Mouse (Mus musculus): ENCODE measurements around the gene Hist1h4k. TPM values are rescaled to one million over a fixed set of nuclear protein-coding genes. Genes with fewer than 3 reads are reported as not detected.
A peak's percentile ranks its signal among the peaks of the same experiment; 100 is the strongest.

Gene Hist1h4k
- polyA plus RNA-seq, 1 experiment from 2014 or later, result 7.1 TPM

DNA sequence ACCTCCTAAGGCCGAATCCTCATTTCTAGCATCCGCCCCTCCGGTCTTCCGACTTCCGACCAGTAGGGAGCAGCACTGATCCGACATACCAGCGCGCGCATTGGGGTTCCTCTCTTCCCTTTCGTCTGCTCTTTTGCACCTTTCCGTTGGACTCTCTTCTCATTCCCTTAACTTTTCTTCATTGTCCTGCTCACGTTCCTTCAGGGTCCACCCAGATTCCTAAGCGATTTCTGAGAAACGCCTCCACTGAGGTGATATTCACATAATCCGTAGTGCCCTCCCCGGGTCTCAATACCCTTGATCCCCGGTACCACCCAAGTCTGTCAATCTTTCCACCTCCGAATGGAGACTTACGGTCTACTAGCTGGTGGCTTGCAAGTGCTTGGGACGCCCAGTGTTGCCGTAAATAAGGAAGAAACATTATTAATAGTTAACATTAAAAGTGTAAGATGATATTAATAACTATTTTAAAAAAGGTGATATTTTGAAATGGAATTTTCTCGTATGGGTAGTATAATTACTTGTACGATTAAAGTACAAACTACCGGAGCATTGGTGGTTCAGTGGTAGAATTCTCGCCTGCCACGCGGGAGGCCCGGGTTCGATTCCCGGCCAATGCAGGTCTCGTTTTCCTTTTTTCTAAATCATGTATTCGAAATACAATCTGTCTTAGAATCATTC, 40.1 kb downstream of the Hist1h4k start:
- H3K4me1 ChIP-seq, result peaks cover 10% of the 10 kb centered on the region
- H3K27ac ChIP-seq (replicated peaks), result peak overlapping the region; percentile 86
- H3K27me3 ChIP-seq (replicated peaks; ENCODE audit: low read depth, poor library complexity, severe bottlenecking), result no peaks in the 10 kb centered on the region
- H3K36me3 ChIP-seq (replicated peaks), result no peaks in the 10 kb centered on the region
- DNase-seq (ENCODE audit: low spot score), result peak; percentile 89
- H3K4me3 ChIP-seq, result peak overlapping the region; percentile 71
- WGBS, result under 1% methylated on average over 32 of the region's 32 CpGs
- no peaks in the 10 kb centered on the region for H3K9me3 ChIP-seq

DNA sequence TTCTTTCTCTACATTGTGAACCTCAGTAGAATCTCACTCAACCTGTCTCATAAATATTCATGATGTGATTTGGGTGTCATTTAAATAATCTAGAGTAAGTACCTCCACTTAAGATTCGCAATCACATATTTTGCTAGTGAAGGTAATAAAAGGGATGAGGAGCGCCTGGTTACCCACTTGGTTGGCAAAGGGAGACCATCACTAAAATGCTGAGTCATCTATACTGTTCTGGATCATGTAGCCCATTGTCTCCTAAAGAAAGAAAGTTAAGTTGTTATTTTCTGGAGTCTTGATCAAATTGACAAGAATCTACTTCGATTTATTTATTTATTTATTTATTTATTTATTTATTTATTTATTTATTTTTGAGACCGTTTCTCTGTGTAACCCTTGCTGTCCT, 43.6 kb downstream of the Hist1h4k start:
- no peak overlapping the region for H3K27ac ChIP-seq (replicated peaks)
- H3K36me3 ChIP-seq (replicated peaks), result no peaks in the 10 kb centered on the region
- no peak overlapping the region for H3K4me3 ChIP-seq
- H3K27me3 ChIP-seq (replicated peaks; ENCODE audit: low read depth, poor library complexity, severe bottlenecking), result no peaks in the 10 kb centered on the region
- no peaks in the 10 kb centered on the region for H3K9me3 ChIP-seq
- no peak for DNase-seq (ENCODE audit: low spot score)
- 74% methylated on average over 4 of the region's 4 CpGs for WGBS
- peaks cover 4% of the 10 kb centered on the region; the same call in 1 of the 2 replicates for H3K4me1 ChIP-seq

Small RNA genes within 50 kb of the gene (microRNA-seq; reads per million reads assigned to microRNA genes)
- gene Gm44346 (not detected), gene Gm44357 (not detected), gene Gm44367 (not detected), gene Gm44454 (1.5 reads per million)

Other genes with a start within 250 kb of the Hist1h4k start
- gene Gm11273, start 249.1 kb downstream of the Hist1h4k start, polyA plus RNA-seq (2016; fragmentation: Nextera tagmentation; extraction: Ambion mirVana), result 4.3 and 5.3 TPM in 2 replicates
- 7.6 and 7.8 TPM in 2 replicates for gene Zkscan8, start 219.4 kb downstream of the Hist1h4k start, polyA plus RNA-seq (2016; fragmentation: Nextera tagmentation; extraction: Ambion mirVana)
- 0.11 and 0.21 TPM in 2 replicates for gene Olfr1366, start 207.7 kb downstream of the Hist1h4k start, polyA plus RNA-seq (2016; fragmentation: Nextera tagmentation; extraction: Ambion mirVana)
- gene Olfr1535, start 190.6 kb downstream of the Hist1h4k start, polyA plus RNA-seq (2016; fragmentation: Nextera tagmentation; extraction: Ambion mirVana), result not detected in 2 replicates
- not detected in 2 replicates for gene Olfr1364, start 168.7 kb downstream of the Hist1h4k start, polyA plus RNA-seq (2016; fragmentation: Nextera tagmentation; extraction: Ambion mirVana)
- gene Olfr1362, start 136.5 kb downstream of the Hist1h4k start, polyA plus RNA-seq (2016; fragmentation: Nextera tagmentation; extraction: Ambion mirVana), result not detected in 2 replicates
- gene Olfr11, start 108.0 kb downstream of the Hist1h4k start, polyA plus RNA-seq (2016; fragmentation: Nextera tagmentation; extraction: Ambion mirVana), result not detected in 2 replicates
- not detected in 2 replicates for gene Olfr1361, start 87.1 kb downstream of the Hist1h4k start, polyA plus RNA-seq (2016; fragmentation: Nextera tagmentation; extraction: Ambion mirVana)
- gene Olfr1360, start 73.1 kb downstream of the Hist1h4k start, polyA plus RNA-seq (2016; fragmentation: Nextera tagmentation; extraction: Ambion mirVana), result not detected in 2 replicates
- not detected in 2 replicates for gene Olfr1359, start 52.4 kb downstream of the Hist1h4k start, polyA plus RNA-seq (2016; fragmentation: Nextera tagmentation; extraction: Ambion mirVana)
- gene Hist1h2bl, start 34.4 kb downstream of the Hist1h4k start, polyA plus RNA-seq (2016; fragmentation: Nextera tagmentation; extraction: Ambion mirVana), result 1.6 and 3.1 TPM in 2 replicates
- gene Hist1h2ai, start 34.1 kb downstream of the Hist1h4k start, polyA plus RNA-seq (2016; fragmentation: Nextera tagmentation; extraction: Ambion mirVana), result 30.5 and 32.2 TPM in 2 replicates
- gene Hist1h3h, start 32.8 kb downstream of the Hist1h4k start, polyA plus RNA-seq (2016; fragmentation: Nextera tagmentation; extraction: Ambion mirVana), result 10.7 and 12.8 TPM in 2 replicates
- 5.7 and 6.0 TPM in 2 replicates for gene Hist1h2bm, start 28.5 kb downstream of the Hist1h4k start, polyA plus RNA-seq (2016; fragmentation: Nextera tagmentation; extraction: Ambion mirVana)
- gene Hist1h4j, start 15.4 kb downstream of the Hist1h4k start, polyA plus RNA-seq (2016; fragmentation: Nextera tagmentation; extraction: Ambion mirVana), result 0.93 and 1.3 TPM in 2 replicates
- gene Hist1h2ak, start 3.3 kb upstream of the Hist1h4k start, polyA plus RNA-seq (2016; fragmentation: Nextera tagmentation; extraction: Ambion mirVana), result 18.6 and 21.7 TPM in 2 replicates
- gene Hist1h2bn, start 3.6 kb upstream of the Hist1h4k start, polyA plus RNA-seq (2016; fragmentation: Nextera tagmentation; extraction: Ambion mirVana), result 3.6 and 4.0 TPM in 2 replicates
- gene Hist1h1b, start 30.1 kb upstream of the Hist1h4k start, polyA plus RNA-seq (2016; fragmentation: Nextera tagmentation; extraction: Ambion mirVana), result 34.8 and 36.2 TPM in 2 replicates
- 102 and 103 TPM in 2 replicates for gene Hist1h3i, start 32.9 kb upstream of the Hist1h4k start, polyA plus RNA-seq (2016; fragmentation: Nextera tagmentation; extraction: Ambion mirVana)
- 10.9 and 18.0 TPM in 2 replicates for gene Hist1h2an, start 36.7 kb upstream of the Hist1h4k start, polyA plus RNA-seq (2016; fragmentation: Nextera tagmentation; extraction: Ambion mirVana)
- 3.1 and 3.2 TPM in 2 replicates for gene Hist1h2bp, start 37.0 kb upstream of the Hist1h4k start, polyA plus RNA-seq (2016; fragmentation: Nextera tagmentation; extraction: Ambion mirVana)
- gene Hist1h2bq, start 59.7 kb upstream of the Hist1h4k start, polyA plus RNA-seq (2016; fragmentation: Nextera tagmentation; extraction: Ambion mirVana), result 21.7 and 23.9 TPM in 2 replicates
- not detected in 2 replicates for gene Hist1h2ao, start 60.0 kb upstream of the Hist1h4k start, polyA plus RNA-seq (2016; fragmentation: Nextera tagmentation; extraction: Ambion mirVana)
- not detected in 2 replicates for gene Hist1h4m, start 61.2 kb upstream of the Hist1h4k start, polyA plus RNA-seq (2016; fragmentation: Nextera tagmentation; extraction: Ambion mirVana)
- gene Hist1h4n, start 81.7 kb upstream of the Hist1h4k start, polyA plus RNA-seq (2016; fragmentation: Nextera tagmentation; extraction: Ambion mirVana), result 9.3 and 10.5 TPM in 2 replicates
- 6,093 and 6,114 TPM in 2 replicates for gene Hist1h2ap, start 83.0 kb upstream of the Hist1h4k start, polyA plus RNA-seq (2016; fragmentation: Nextera tagmentation; extraction: Ambion mirVana)
- gene Hist1h2br, start 83.2 kb upstream of the Hist1h4k start, polyA plus RNA-seq (2016; fragmentation: Nextera tagmentation; extraction: Ambion mirVana), result 21.7 and 24.2 TPM in 2 replicates
- gene Zfp184, start 194.6 kb upstream of the Hist1h4k start, polyA plus RNA-seq (2016; fragmentation: Nextera tagmentation; extraction: Ambion mirVana), result 23.1 and 24.9 TPM in 2 replicates
- 0.06 TPM in 1 of 2 replicates, not detected in the other for gene Pom121l2, start 230.7 kb upstream of the Hist1h4k start, polyA plus RNA-seq (2016; fragmentation: Nextera tagmentation; extraction: Ambion mirVana)

All from embryonic facial prominence, embryonic 10.5 days (tissue).